Mouse (Mus musculus) adrenal gland, postnatal 10 days (tissue): ENCODE results near the gene Slc7a11. TPM values are rescaled to one million over a fixed set of nuclear protein-coding genes. Genes with fewer than 3 reads are reported as not detected.
A peak's percentile ranks its signal among the peaks of the same experiment; 100 is the strongest.

Experiments
- DNase-seq: peaks from one replicate; pipeline ENCODE4 v3.0.0; 2021; ENCODE audit warnings: mixed read lengths
- total RNA-seq, 2 experiments: library from RNA; stranded (reverse); gene quantifications; 2 replicates each; pipeline ENCODE4 v1.2.3; 2021

Gene Slc7a11
- total RNA-seq, 2 experiments from 2014 or later, result 0.33 to 0.66 TPM

GRCm38 (mm10) chr3:50144144-50144543 lies 299.3 kb downstream of the Slc7a11 start:
- no peak for DNase-seq

DNA sequence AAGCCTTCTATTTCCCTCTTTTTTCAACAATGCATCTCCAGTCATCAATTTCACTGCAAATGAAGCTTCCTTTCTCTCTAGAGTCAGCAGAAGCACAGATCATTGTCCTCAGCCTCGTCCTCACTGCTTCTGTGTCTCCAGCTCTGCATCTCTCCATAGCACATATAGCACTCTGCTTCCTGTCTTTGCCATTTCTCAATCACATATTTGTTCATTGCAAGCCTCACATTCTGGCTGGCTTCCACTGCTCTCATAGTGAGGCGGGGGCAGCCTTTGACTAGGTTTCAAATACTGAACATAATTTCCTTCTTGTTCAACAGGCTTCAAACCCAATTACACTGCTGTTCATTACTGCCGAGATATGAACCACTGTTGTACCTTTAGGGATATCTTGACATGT lies 305.1 kb downstream of the Slc7a11 start:
- no peak for DNase-seq

DNA sequence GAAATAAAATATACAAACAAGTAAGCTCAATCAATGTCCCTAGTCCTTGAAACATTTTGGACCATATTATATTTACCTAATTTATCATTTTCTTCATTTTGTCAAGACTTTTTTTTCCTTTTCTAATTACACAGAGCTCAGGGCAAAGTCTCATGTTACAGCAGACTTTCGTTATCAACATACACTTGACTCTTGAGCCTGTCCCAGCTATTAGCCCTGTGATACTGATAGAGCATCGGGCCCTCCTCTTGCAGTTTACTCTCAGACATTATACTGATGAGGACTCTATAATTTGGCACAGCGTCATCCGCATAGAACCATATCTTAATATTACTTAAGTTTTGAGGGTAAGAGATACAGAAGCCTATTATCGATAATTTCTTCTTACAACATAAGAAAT lies 311.2 kb downstream of the Slc7a11 start:
- DNase-seq, result no peak

DNA sequence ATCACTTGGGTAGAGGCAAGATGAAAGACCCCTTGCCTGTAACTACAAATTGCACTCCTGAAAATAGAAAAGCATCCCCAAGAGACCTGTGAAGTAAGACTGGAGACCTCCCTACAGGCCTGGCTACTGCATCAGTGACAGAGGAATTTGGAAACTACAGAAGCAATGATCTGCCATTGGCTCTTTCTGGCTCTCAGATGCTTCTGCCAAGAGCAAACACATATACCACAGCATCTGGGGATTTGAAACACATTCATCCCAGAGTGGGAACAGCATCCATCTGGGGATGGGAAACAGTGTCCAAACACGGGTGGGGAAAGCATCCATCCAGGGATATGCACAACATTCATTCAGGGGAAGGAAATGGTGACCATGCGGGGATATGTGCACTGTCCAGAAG lies 313.1 kb downstream of the Slc7a11 start:
- no peak for DNase-seq

- peak; percentile 3 for DNase-seq
Measured at GRCm38 (mm10) chr3:50121001-50121400, 322.4 kb downstream of the Slc7a11 start.

- DNase-seq, result no peak
Measured at GRCm38 (mm10) chr3:50116266-50116665, 327.1 kb downstream of the Slc7a11 start.

DNA sequence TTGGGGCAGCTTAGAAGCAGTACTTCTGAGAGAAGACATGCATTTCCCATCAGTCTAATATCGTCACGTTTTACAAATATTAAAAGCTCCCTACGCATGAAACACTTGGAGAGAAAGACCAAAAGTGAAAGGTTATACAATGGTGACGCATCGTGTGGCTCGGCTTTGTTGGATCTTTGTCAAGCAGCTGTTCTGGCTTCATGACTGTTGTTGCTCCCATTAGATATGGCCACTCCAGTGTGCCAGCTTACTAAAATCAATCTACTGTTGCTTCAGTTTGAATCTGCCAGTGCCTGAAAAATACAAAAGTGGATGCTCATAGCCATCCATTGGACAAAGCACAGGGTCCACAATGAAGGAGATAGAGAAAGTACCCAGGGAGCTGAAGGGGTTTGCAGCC lies 337.9 kb downstream of the Slc7a11 start:
- DNase-seq, result no peak

DNA sequence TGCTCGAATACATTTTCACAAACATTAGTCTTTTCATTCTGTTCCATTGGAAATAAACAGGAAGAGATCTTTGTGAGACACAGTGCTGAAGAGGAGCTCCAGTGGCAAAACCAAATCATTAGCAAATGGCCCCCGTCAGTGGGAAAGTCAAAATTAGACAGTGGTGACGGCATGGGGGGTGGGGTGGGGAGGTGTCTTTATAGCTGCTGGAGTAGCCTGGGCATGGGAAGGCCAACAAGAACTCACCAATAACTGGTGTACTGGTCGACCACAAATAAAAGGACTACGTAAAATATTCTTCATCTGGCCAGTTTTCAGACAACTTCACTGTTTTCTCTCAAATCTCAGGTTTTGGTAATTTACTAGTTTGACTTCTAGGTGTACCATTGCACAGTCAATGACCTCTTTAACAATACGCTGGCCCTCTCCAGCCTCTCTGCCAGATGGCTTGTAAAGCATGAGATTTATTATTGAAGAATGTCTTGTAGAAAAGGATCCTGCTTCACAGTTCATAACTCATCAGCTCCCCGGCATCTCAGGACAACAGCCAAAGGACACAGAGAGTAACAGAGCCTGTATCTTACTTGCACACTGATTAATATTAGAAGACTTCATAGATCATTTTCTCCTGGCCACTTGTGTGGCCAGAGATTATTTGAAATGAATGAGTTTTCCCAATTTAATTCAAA lies 348.9 kb downstream of the Slc7a11 start:
- no peak for DNase-seq

DNA sequence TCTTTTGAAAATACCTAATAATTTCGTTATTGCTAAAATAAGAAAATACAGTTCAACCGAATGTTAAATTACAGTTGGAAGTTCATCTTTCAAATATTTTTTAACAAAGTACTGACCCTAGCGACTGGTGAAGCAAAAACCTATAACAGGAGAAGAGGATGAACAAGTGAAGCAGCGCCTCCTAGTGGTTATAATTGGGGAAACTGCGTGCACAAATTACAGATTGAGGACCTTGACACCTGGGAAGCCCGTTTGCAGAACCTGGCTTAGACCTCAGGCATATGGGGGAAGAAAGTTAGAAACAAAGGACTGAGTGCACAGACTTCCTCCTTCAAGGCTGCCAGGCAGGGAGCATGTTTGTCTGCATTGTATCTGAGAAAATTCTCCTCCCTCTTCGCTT lies 366.4 kb downstream of the Slc7a11 start:
- DNase-seq, result peak; percentile 69

DNA sequence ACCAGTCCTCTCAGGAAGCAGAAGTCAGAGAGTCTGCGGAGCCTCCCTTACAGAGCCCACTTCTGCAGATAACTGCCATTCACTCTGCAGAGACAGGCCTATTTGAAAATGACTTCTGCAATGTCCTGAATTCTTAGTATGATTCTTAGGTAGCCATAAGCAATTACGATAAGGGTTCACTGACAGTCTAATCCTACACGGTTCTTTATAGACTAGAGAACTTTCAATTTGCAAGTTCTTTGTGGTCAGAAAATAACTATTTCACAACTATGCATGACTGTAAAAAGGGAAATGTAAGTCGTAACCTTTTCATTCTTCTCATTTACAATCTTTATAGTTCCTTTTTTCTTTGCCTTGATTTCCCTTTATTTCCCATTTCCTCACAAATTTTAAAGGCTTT lies 380.0 kb downstream of the Slc7a11 start:
- DNase-seq, result no peak

DNA sequence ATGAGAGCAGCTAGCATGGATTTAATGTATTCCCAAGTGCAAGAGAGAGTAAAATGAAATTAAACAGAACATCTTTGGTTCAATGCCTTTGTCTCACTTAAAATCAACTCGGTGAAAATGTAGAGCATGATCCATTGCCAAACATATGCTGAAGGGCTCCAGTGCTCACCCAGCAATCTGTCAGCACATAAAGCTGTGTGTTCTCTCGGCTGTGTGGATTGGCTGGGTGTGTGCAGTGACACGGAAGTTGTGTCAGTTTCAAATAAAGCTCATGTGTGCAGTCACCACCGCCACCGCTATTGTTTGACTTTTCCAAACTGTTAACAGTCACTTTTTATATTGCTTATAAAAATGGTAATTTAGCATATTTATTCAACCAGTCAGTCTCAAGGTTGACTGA lies 398.7 kb downstream of the Slc7a11 start:
- DNase-seq, result no peak

- DNase-seq, result no peak
Measured at GRCm38 (mm10) chr3:50044160-50044559, 399.3 kb downstream of the Slc7a11 start.

- no peak for DNase-seq
Measured at GRCm38 (mm10) chr3:50041141-50041540, 402.3 kb downstream of the Slc7a11 start.

DNA sequence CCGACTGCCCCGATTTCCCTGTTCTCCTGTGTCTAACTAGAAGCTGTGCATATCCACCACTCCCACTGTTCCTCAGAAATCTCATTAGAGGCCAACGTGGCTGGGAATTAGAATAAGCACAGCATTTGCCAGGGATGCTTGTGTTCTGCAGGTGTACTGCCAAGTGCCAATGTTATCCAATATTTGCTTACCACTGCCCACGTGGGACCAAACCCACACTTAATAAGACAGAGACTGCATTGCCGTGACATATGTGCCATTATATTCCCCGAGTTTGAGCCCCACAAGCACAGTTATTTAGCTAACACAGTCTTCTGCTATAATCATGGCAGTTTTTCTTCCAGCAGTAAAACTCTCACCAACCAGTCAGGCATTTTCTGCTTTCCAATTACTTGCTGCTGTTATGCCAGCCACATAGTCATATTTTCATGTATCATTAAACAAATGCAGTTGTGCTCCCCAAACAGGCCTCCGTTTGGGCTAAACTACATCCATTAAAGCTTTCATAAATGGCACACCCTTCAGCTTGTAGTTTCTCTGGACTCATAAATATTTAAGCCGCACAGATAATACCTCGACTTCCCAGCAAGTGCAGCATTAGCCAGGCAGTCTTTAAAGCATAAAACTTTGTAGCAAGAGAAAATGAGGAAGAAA lies 407.4 kb downstream of the Slc7a11 start:
- no peak for DNase-seq

DNA sequence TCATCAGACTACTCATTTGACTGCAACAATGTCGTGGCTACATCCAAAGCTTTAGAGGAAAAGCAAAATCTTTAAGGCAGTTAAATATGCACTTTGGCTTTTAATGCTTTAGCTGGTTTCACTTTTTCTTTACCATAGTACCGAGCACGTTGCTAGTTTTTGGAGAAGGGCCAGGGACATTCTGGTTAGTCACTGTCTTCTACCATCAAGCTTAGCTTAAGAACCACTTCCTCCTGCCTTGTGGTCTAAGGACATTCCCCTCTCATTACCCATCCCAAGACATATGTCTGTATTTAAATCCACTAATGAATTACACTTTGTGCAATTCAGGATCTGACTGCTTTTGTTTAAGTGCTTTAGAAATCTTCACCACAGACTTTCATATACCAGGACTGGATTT lies 410.1 kb downstream of the Slc7a11 start:
- no peak for DNase-seq

DNA sequence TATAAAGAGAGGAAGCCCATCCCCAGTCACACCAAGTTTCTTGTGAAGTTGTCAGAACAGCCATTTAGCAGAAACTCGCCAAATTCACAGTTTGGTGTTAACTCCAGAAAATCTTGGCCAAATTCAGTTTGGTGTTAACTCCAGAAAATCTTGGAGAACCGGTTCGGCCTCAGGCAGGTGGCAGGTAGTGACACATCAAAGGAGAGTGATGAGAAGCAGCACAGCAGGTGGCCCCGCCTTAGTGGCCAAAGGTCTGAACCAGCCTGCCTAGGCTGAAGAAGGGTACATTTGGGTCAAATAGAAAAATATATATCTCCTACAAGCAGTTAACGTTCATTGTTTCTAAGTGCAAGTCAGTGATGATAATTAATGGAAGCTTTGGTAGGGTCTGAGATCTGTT lies 417.4 kb downstream of the Slc7a11 start:
- DNase-seq, result no peak

DNA sequence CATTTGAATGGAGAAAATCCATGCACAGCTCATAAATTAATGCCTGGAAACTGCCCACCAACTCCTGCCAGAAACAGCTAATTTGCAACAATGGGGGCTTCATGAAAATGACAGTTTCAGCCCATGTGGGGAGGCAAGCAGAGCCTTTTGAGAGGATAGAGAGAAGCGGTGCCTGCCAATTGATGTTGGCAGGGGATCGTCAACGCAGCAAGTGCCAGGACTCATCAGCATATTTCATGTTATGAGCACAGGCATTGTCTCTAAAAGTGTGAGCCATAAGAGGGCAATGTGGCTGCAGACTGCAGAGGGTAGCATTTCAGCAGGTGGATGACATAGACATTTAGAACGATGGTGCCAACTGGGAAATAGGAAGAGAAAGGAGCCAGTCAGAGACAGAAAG lies 429.0 kb downstream of the Slc7a11 start:
- no peak for DNase-seq

GRCm38 (mm10) chr3:50012012-50012411 lies 431.4 kb downstream of the Slc7a11 start:
- DNase-seq, result no peak

GRCm38 (mm10) chr3:50003970-50004683 lies 439.3 kb downstream of the Slc7a11 start:
- no peak for DNase-seq

DNA sequence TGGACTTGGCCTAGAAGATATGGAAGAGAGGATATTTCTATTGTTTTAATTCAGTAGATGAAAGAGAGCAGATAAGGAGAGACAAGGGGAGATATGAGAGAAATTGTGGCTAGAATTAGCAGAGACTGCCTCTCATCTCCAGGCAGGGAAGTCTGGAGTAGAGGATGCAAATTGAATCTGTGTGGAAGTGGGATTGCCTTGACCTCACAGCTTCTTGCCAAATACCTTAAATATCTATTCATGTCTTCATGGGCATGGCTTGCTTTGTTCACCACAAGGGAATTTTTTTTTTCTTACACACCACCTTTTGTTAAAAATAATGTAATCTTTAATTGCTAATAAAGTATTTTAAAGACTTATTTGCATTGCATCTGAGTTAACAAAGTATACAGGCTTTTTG lies 441.3 kb downstream of the Slc7a11 start:
- no peak for DNase-seq

GRCm38 (mm10) chr3:50001635-50002034 lies 441.8 kb downstream of the Slc7a11 start:
- no peak for DNase-seq

DNA sequence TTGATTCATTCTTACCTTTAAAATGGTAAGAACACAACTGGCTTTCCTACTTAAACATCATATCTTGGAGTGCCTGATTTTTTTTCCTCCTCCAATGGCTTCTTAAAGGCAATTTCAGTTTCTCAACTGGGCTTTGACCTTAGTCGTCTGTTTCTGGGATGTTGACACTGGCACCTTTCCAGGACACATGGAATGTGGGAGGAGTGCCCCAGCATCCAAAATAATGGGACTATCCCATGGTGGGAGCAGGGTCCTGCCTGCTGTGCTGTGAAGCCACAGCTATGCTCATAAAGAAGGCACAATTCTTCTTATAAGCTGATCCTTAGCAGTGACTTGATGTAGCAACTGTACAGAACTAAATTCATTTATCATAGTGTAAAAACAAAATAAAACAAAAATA lies 450.5 kb downstream of the Slc7a11 start:
- DNase-seq, result no peak

DNA sequence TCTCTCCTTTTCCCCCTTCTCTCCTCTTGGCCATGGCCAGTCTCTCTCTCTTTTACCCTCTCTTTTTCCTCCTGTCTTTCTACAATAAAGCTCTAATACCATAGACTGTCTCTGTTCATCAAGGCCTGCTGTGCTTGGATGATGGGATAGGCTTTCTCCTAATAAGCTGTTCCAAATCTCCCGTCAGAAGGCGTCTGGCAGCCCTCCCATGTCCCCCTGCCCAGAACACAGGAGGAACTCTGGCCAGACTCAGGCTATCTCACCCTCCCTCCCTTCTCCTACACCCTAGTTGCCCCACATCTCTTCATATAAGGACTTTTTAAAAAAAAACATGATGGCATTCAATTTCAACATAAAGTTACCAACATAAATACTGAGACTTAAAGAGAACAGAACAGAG lies 456.2 kb downstream of the Slc7a11 start:
- DNase-seq, result no peak

- no peak for DNase-seq
Measured at GRCm38 (mm10) chr3:49984795-49985194, 458.6 kb downstream of the Slc7a11 start.
